Mouse (Mus musculus) erythroblast, embryonic 14.5 days (primary cell): Measurements from ENCODE around the gene Ubr4. TPM values are rescaled to one million over a fixed set of nuclear protein-coding genes. Genes with fewer than 3 reads are reported as not detected.

Experiments used
- H3K27me3 ChIP-seq: 2 replicates; pipeline ENCODE4 v1.6.1; 2012; ENCODE audit warnings: inconsistent platforms; ENCODE audit not compliant: control insufficient read depth
- H3K36me3 ChIP-seq: 2 replicates; pipeline ENCODE4 v1.6.1; 2012; ENCODE audit warnings: mild to moderate bottlenecking, inconsistent platforms; ENCODE audit not compliant: control insufficient read depth
- H3K4me1 ChIP-seq: 2 replicates; pipeline ENCODE4 v1.6.1; 2012; ENCODE audit warnings: inconsistent platforms; ENCODE audit not compliant: control insufficient read depth
- H3K4me3 ChIP-seq: replicated peaks from 2 replicates; pipeline ENCODE3; 2012; ENCODE audit warnings: moderate library complexity, mild to moderate bottlenecking, inconsistent platforms
- H3K9me3 ChIP-seq: 2 replicates; pipeline ENCODE4 v1.6.1; 2012; ENCODE audit warnings: low read length, inconsistent platforms, mixed read lengths; ENCODE audit not compliant: control insufficient read depth
- GATA1 ChIP-seq: IDR thresholded peaks from 2 replicates; pipeline ENCODE4 v1.6.1; 2012; ENCODE audit warnings: low read length, inconsistent platforms, mixed read lengths
- TAL1 ChIP-seq: IDR thresholded peaks from 3 replicates; pipeline ENCODE4 v1.6.1; 2012; ENCODE audit warnings: low read length, inconsistent platforms, mixed read lengths
- polyA plus RNA-seq: library from polyadenylated mRNA; stranded (reverse); fragments of >175 nt; gene quantifications from 2 replicates; pipeline ENCODE4 v1.2.3, GENCODE M21; 2012

Ubr4 gene
- polyA plus RNA-seq, 1 experiment = 14.8 TPM

DNA sequence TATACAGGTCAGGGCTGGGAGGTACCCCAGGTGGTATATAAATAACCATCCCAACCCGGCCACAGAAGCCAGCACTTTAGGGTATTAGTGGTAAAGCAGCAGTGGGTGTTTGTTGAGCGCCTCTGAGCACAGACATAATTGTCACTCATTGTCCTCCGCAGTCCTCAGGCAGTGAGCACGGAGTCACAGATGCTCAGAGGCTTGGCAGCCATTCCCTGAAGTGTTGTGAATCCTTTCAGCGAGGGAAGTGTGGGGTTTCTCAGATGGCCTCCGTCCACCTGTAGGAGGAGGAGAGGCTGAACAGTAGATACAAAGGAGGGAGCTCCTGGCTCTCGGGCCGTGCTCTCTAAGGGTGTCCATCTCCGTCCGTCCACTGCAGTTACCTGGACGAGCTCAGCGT is 111.8 kb downstream of the Ubr4 start:
- Histone ChIP-seq H3K9me3 (no peaks in the 10 kb centered on the region), H3K36me3 (peaks cover 99% of the 10 kb centered on the region), H3K4me1 (no peaks in the 10 kb centered on the region), H3K27me3 (no peaks in the 10 kb centered on the region), H3K4me3 (no peak overlapping the region)
- TF ChIP-seq TAL1 (no peak), GATA1 (no peak)

GRCm38 (mm10) chr4:139466541-139466940 is 114.1 kb downstream of the Ubr4 start:
- H3K4me3 ChIP-seq = no peak overlapping the region
- H3K36me3 ChIP-seq = peaks cover 99% of the 10 kb centered on the region
- TF ChIP-seq GATA1 (no peak), TAL1 (no peak)

GRCm38 (mm10) chr4:139470198-139470597 is 117.8 kb downstream of the Ubr4 start:
- Histone ChIP-seq H3K4me3 (no peak overlapping the region), H3K27me3 (no peaks in the 10 kb centered on the region), H3K9me3 (no peaks in the 10 kb centered on the region), H3K4me1 (no peaks in the 10 kb centered on the region), H3K36me3 (peaks cover 99% of the 10 kb centered on the region)
- TF ChIP-seq GATA1 (no peak), TAL1 (no peak)

More at GRCm38 (mm10) chr4:139466541-139466940, 114.1 kb downstream of the Ubr4 start:
- no peaks in the 10 kb centered on the region for H3K9me3 ChIP-seq
- H3K27me3 ChIP-seq = no peaks in the 10 kb centered on the region
- H3K4me1 ChIP-seq = no peaks in the 10 kb centered on the region

- peaks cover 100% of the 10 kb centered on the region for H3K36me3 ChIP-seq
Observed at GRCm38 (mm10) chr4:139476663-139477625, 124.5 kb downstream of the Ubr4 start.

DNA sequence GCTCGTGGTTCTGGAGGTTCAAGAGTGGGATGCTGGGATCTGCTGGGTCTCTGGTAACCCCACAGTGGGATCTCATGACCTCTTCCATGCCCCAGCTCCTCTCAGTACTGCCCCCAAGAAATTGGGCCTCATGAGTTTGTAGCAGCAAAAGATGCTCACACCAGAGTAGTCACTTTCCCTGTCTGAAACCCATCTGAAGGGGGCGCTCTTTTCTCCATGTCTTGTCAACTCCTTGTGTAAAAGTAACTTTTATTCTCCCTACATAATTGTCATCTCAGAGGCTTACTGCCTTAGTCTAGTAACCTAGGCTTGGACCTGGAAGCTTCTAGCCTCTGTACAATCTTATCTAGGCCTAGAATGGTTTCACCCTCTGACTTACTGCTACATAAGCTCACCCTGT is 125.6 kb downstream of the Ubr4 start:
- H3K4me3 ChIP-seq = no peak overlapping the region
- peaks cover 100% of the 10 kb centered on the region for H3K36me3 ChIP-seq
- no peak for TF ChIP-seq GATA1
- no peaks in the 10 kb centered on the region for H3K4me1 ChIP-seq
- no peaks in the 10 kb centered on the region for H3K9me3 ChIP-seq
- H3K27me3 ChIP-seq = no peaks in the 10 kb centered on the region

More at GRCm38 (mm10) chr4:139476663-139477625, 124.5 kb downstream of the Ubr4 start:
- Histone ChIP-seq H3K4me1 (no peaks in the 10 kb centered on the region), H3K4me3 (no peak overlapping the region), H3K27me3 (no peaks in the 10 kb centered on the region), H3K9me3 (no peaks in the 10 kb centered on the region)
- no peak for TF ChIP-seq GATA1
- no peak for TF ChIP-seq TAL1

- H3K9me3 ChIP-seq = no peaks in the 10 kb centered on the region
- H3K36me3 ChIP-seq = peaks cover 100% of the 10 kb centered on the region
- TF ChIP-seq GATA1 (no peak), TAL1 (no peak)
- no peak overlapping the region for H3K4me3 ChIP-seq
- no peaks in the 10 kb centered on the region for H3K4me1 ChIP-seq
- no peaks in the 10 kb centered on the region for H3K27me3 ChIP-seq
Observed at GRCm38 (mm10) chr4:139479176-139479575, 126.8 kb downstream of the Ubr4 start.

GRCm38 (mm10) chr4:139481400-139481799 is 129.0 kb downstream of the Ubr4 start:
- no peak overlapping the region for H3K4me3 ChIP-seq
- H3K9me3 ChIP-seq = no peaks in the 10 kb centered on the region
- peaks cover 100% of the 10 kb centered on the region for H3K36me3 ChIP-seq
- H3K4me1 ChIP-seq = no peaks in the 10 kb centered on the region
- no peak for TF ChIP-seq GATA1
- H3K27me3 ChIP-seq = no peaks in the 10 kb centered on the region

DNA sequence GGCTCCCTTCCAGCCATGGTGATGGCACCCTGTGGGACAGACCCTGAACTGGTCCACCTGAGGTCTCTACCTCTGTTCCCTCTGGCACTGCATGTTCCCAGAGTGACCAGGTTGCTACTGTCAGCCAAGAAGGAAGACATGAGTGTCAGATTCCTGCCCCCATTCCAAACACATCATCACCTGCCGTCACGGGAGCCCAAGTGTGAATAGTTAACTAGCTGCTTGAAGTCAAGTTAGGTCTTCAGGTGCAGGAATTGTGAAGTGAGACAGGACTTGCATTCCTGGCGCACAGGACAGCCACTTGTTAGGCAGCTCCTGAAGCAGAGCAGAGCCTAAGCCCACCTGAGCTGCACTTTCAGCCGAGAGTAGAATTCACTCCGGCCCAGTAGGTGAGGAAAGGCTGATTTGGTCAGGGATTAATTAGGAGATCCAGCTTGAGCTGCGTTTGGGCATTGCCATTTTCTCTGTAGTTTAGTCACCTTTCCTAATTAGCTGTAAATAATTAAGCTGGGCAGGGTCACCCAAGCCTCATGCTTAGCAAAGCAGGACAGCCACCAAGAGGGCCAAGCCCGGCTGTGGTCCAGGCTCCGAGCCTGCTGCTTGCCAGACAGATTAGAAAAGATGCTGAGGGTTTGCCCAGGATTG is 131.2 kb downstream of the Ubr4 start:
- H3K9me3 ChIP-seq = no peaks in the 10 kb centered on the region
- peaks cover 100% of the 10 kb centered on the region for H3K36me3 ChIP-seq
- H3K4me1 ChIP-seq = no peaks in the 10 kb centered on the region
- TF ChIP-seq TAL1 (no peak), GATA1 (no peak)
- H3K4me3 ChIP-seq = no peak overlapping the region
- no peaks in the 10 kb centered on the region for H3K27me3 ChIP-seq

DNA sequence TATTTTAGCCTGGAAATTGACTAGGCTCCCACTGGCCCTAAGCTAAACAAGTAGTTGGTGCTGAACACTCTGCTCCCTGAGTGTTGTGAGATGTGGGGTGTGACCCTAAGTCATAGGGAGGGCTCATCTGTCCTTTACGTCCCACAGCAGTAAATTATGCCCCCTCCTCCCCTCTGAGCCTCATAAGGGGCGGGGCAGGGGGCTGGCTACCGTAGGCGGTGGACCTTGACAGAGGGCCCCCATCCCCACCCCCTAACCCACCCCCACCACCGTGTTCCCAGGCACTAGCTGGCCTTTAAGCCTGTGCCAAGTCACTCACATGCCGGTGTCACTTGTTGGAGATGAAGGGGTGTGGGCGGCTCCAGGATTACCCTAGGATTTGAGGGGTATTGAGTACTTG is 132.1 kb downstream of the Ubr4 start:
- TF ChIP-seq GATA1 = no peak
- Histone ChIP-seq H3K27me3 (no peaks in the 10 kb centered on the region), H3K4me1 (no peaks in the 10 kb centered on the region), H3K36me3 (peaks cover 100% of the 10 kb centered on the region), H3K9me3 (no peaks in the 10 kb centered on the region), H3K4me3 (no peak overlapping the region)

DNA sequence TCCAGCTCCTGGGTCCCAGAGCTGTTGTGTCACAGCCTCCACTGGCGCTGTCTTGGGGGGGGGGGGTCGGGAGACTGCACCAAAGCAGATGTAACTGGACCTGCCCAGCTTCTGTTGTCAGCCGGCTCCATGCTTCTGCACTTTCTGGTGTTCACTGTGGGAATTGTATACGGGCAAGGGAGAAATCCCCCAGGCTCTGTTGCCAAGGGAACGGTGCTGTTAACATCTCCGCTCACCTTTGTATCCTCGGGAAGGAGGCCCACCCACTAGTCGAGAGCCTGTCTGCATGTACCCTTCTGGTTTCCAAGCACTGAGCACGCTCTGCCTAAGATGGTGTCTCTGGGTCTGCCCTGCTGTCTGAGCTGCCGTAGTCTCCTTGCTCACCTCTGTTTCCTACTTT is 134.7 kb downstream of the Ubr4 start:
- Histone ChIP-seq H3K4me1 (no peaks in the 10 kb centered on the region), H3K9me3 (no peaks in the 10 kb centered on the region), H3K4me3 (no peak overlapping the region), H3K27me3 (no peaks in the 10 kb centered on the region), H3K36me3 (peaks cover 99% of the 10 kb centered on the region)
- no peak for TF ChIP-seq TAL1
- no peak for TF ChIP-seq GATA1
